Mouse (Mus musculus) cerebellum, adult 11-12 months (tissue): ENCODE measurements around the gene Slc6a1.

Experiments used
- DNase-seq: peaks from one replicate; pipeline ENCODE4 v3.0.0; 2022

Gene Slc6a1

GRCm38 (mm10) chr6:114282469-114283277 is at the start of gene Slc6a1:
Slc6a1 (plus strand) TSS chr6:114282635.
- DNase-seq = peak; percentile 50

- DNase-seq = no peak
Observed at GRCm38 (mm10) chr6:114238892-114239644, 43.4 kb upstream of the Slc6a1 start.

GRCm38 (mm10) chr6:114245665-114246064 is 36.8 kb upstream of the Slc6a1 start:
- no peak for DNase-seq

GRCm38 (mm10) chr6:114250311-114250710 is 32.1 kb upstream of the Slc6a1 start:
- DNase-seq = peak; percentile 45

GRCm38 (mm10) chr6:114254927-114255326 is 27.5 kb upstream of the Slc6a1 start:
- DNase-seq = no peak

GRCm38 (mm10) chr6:114257762-114258361 is 24.6 kb upstream of the Slc6a1 start:
- DNase-seq = no peak

GRCm38 (mm10) chr6:114258661-114259193 is 23.7 kb upstream of the Slc6a1 start:
- DNase-seq = no peak

GRCm38 (mm10) chr6:114261609-114262008 is 20.8 kb upstream of the Slc6a1 start:
- DNase-seq = no peak

- DNase-seq = no peak
Observed at GRCm38 (mm10) chr6:114264010-114264409, 18.4 kb upstream of the Slc6a1 start.

- DNase-seq = no peak
Observed at GRCm38 (mm10) chr6:114264426-114264825, 18.0 kb upstream of the Slc6a1 start.

GRCm38 (mm10) chr6:114266273-114266672 is 16.2 kb upstream of the Slc6a1 start:
- no peak for DNase-seq

GRCm38 (mm10) chr6:114267979-114268378 is 14.5 kb upstream of the Slc6a1 start:
- no peak for DNase-seq

- peak; percentile 47 for DNase-seq
Observed at GRCm38 (mm10) chr6:114269589-114269988, 12.8 kb upstream of the Slc6a1 start.

GRCm38 (mm10) chr6:114270799-114271198 is 11.6 kb upstream of the Slc6a1 start:
- DNase-seq = no peak

GRCm38 (mm10) chr6:114272279-114272678 is 10.2 kb upstream of the Slc6a1 start:
- peak; percentile 78 for DNase-seq

- DNase-seq = no peak
Observed at GRCm38 (mm10) chr6:114273997-114274728, 8.3 kb upstream of the Slc6a1 start.

GRCm38 (mm10) chr6:114275800-114276199 is 6.6 kb upstream of the Slc6a1 start:
- no peak for DNase-seq

GRCm38 (mm10) chr6:114283278-114283770 is 889 bp downstream of the Slc6a1 start:
- no peak for DNase-seq

GRCm38 (mm10) chr6:114283927-114284703 is 1.7 kb downstream of the Slc6a1 start:
- peak; percentile 38 for DNase-seq

GRCm38 (mm10) chr6:114285424-114285823 is 3.0 kb downstream of the Slc6a1 start:
- no peak for DNase-seq

GRCm38 (mm10) chr6:114289106-114289505 is 6.7 kb downstream of the Slc6a1 start:
- DNase-seq = no peak

- DNase-seq = peak; percentile 42
Observed at GRCm38 (mm10) chr6:114290184-114290583, 7.7 kb downstream of the Slc6a1 start.
